Mouse (Mus musculus): ENCODE measurements around the gene Cyth1. TPM values are rescaled to one million over a fixed set of nuclear protein-coding genes. Genes with fewer than 3 reads are reported as not detected.
A peak's percentile ranks its signal among the peaks of the same experiment; 100 is the strongest.

Gene Cyth1
- polyA plus RNA-seq, 1 experiment from 2014 or later = 11.5 TPM

GRCm38 (mm10) chr11:118164566-118164965 lies 83.8 kb downstream of the Cyth1 start:
- no peak overlapping the region for H3K4me2 ChIP-seq
- H3K27me3 ChIP-seq (ENCODE audit: insufficient read depth, low read length) = no peaks in the 10 kb centered on the region
- H3K27ac ChIP-seq (ENCODE audit: low read depth) = no peak overlapping the region
- H3K36me3 ChIP-seq (ENCODE audit: insufficient read depth) = peaks cover 51% of the 10 kb centered on the region
- no peaks in the 10 kb centered on the region for H3K9me3 ChIP-seq (ENCODE audit: low read depth, low read length)
- no peak overlapping the region for H3K9ac ChIP-seq
- TF ChIP-seq CTCF (IDR thresholded peaks at IDR 0.05; ENCODE audit: low read depth) = no peak
- 65% methylated on average over 8 of the region's 8 CpGs for WGBS
- no peaks in the 10 kb centered on the region for H3K4me1 ChIP-seq (ENCODE audit: insufficient read depth)
- H3K4me3 ChIP-seq (ENCODE audit: low read depth, low read length) = no peak overlapping the region
- DNase-seq = no peak
- ATAC-seq (ENCODE audit: insufficient read depth) = no peak

- WGBS = 48% methylated on average over 10 of the region's 10 CpGs
- no peak overlapping the region for H3K27ac ChIP-seq (ENCODE audit: low read depth)
- H3K4me2 ChIP-seq = no peak overlapping the region
- H3K4me1 ChIP-seq (ENCODE audit: insufficient read depth) = no peaks in the 10 kb centered on the region
- TF ChIP-seq CTCF (IDR thresholded peaks at IDR 0.05; ENCODE audit: low read depth) = no peak
- H3K4me3 ChIP-seq (ENCODE audit: low read depth, low read length) = no peak overlapping the region
- no peak for ATAC-seq (ENCODE audit: insufficient read depth)
- peaks cover 31% of the 10 kb centered on the region for H3K36me3 ChIP-seq (ENCODE audit: insufficient read depth)
- no peaks in the 10 kb centered on the region for H3K27me3 ChIP-seq (ENCODE audit: insufficient read depth, low read length)
- no peak overlapping the region for H3K9ac ChIP-seq
- peak; percentile 51 for DNase-seq
- no peaks in the 10 kb centered on the region for H3K9me3 ChIP-seq (ENCODE audit: low read depth, low read length)
These were observed 86.1 kb downstream of the Cyth1 start for GRCm38 (mm10) chr11:118162245-118162644.

- Histone ChIP-seq H3K27ac (ENCODE audit: low read depth) (no peak overlapping the region), H3K4me2 (no peak overlapping the region), H3K9ac (no peak overlapping the region), H3K4me1 (ENCODE audit: insufficient read depth) (no peaks in the 10 kb centered on the region), H3K4me3 (ENCODE audit: low read depth, low read length) (no peak overlapping the region), H3K36me3 (ENCODE audit: insufficient read depth) (peaks cover 22% of the 10 kb centered on the region; the same call in 1 of the 2 replicates), H3K9me3 (ENCODE audit: low read depth, low read length) (no peaks in the 10 kb centered on the region), H3K27me3 (ENCODE audit: insufficient read depth, low read length) (no peaks in the 10 kb centered on the region)
- no peak for ATAC-seq (ENCODE audit: insufficient read depth)
- no peak for TF ChIP-seq CTCF (IDR thresholded peaks at IDR 0.05; ENCODE audit: low read depth)
- 58% methylated on average over 6 of the region's 6 CpGs for WGBS
- DNase-seq = no peak
These were observed 87.2 kb downstream of the Cyth1 start for GRCm38 (mm10) chr11:118161240-118161639.

- ATAC-seq (ENCODE audit: insufficient read depth) = no peak
- TF ChIP-seq CTCF (IDR thresholded peaks at IDR 0.05; ENCODE audit: low read depth) = no peak
- no peaks in the 10 kb centered on the region for H3K9me3 ChIP-seq (ENCODE audit: low read depth, low read length)
- no peak overlapping the region for H3K4me2 ChIP-seq
- H3K9ac ChIP-seq = no peak overlapping the region
- H3K27ac ChIP-seq (ENCODE audit: low read depth) = no peak overlapping the region
- no peak overlapping the region for H3K4me3 ChIP-seq (ENCODE audit: low read depth, low read length)
- peaks cover 20% of the 10 kb centered on the region; the same call in 1 of the 2 replicates for H3K36me3 ChIP-seq (ENCODE audit: insufficient read depth)
- H3K27me3 ChIP-seq (ENCODE audit: insufficient read depth, low read length) = no peaks in the 10 kb centered on the region
- H3K4me1 ChIP-seq (ENCODE audit: insufficient read depth) = no peaks in the 10 kb centered on the region
- 65% methylated on average over 2 of the region's 2 CpGs for WGBS
- peak; percentile 41 for DNase-seq
These were observed 87.6 kb downstream of the Cyth1 start for GRCm38 (mm10) chr11:118160763-118161162.

- no peaks in the 10 kb centered on the region for H3K27me3 ChIP-seq (ENCODE audit: insufficient read depth, low read length)
- peak; percentile 63; the same call in 1 of the 2 replicates for ATAC-seq (ENCODE audit: insufficient read depth)
These were observed 89.6 kb downstream of the Cyth1 start for GRCm38 (mm10) chr11:118158753-118159152.

GRCm38 (mm10) chr11:118156480-118157060 lies 91.8 kb downstream of the Cyth1 start:
- DNase-seq (no peak), ATAC-seq (ENCODE audit: insufficient read depth) (no peak)
- Histone ChIP-seq H3K9me3 (ENCODE audit: low read depth, low read length) (no peaks in the 10 kb centered on the region), H3K36me3 (ENCODE audit: insufficient read depth) (no peaks in the 10 kb centered on the region), H3K27ac (ENCODE audit: low read depth) (no peak overlapping the region), H3K4me3 (ENCODE audit: low read depth, low read length) (no peak overlapping the region), H3K4me1 (ENCODE audit: insufficient read depth) (no peaks in the 10 kb centered on the region), H3K9ac (no peak overlapping the region), H3K4me2 (no peak overlapping the region), H3K27me3 (ENCODE audit: insufficient read depth, low read length) (no peaks in the 10 kb centered on the region)
- TF ChIP-seq CTCF (IDR thresholded peaks at IDR 0.05; ENCODE audit: low read depth) = no peak
- WGBS = 75% methylated on average over 8 of the region's 8 CpGs

More at GRCm38 (mm10) chr11:118158753-118159152, 89.6 kb downstream of the Cyth1 start:
- no peak overlapping the region for H3K27ac ChIP-seq (ENCODE audit: low read depth)
- 0 out of 2 replicates have a peak, but pooled peaks cover 7% of the 10 kb centered on the region for H3K36me3 ChIP-seq (ENCODE audit: insufficient read depth)
- TF ChIP-seq CTCF (IDR thresholded peaks at IDR 0.05; ENCODE audit: low read depth) = no peak
- H3K4me2 ChIP-seq = no peak overlapping the region
- H3K4me1 ChIP-seq (ENCODE audit: insufficient read depth) = no peaks in the 10 kb centered on the region
- DNase-seq = no peak
- WGBS = 44% methylated on average over 4 of the region's 4 CpGs
- no peaks in the 10 kb centered on the region for H3K9me3 ChIP-seq (ENCODE audit: low read depth, low read length)
- no peak overlapping the region for H3K4me3 ChIP-seq (ENCODE audit: low read depth, low read length)
- no peak overlapping the region for H3K9ac ChIP-seq

GRCm38 (mm10) chr11:118152964-118153363 lies 95.4 kb downstream of the Cyth1 start:
- 66% methylated on average over 4 of the region's 4 CpGs for WGBS

More at GRCm38 (mm10) chr11:118152964-118153363, 95.4 kb downstream of the Cyth1 start:
- no peak for TF ChIP-seq CTCF (IDR thresholded peaks at IDR 0.05; ENCODE audit: low read depth)
- H3K27ac ChIP-seq (ENCODE audit: low read depth) = no peak overlapping the region
- H3K4me3 ChIP-seq (ENCODE audit: low read depth, low read length) = no peak overlapping the region
- DNase-seq (no peak), ATAC-seq (ENCODE audit: insufficient read depth) (no peak)
- H3K36me3 ChIP-seq (ENCODE audit: insufficient read depth) = no peaks in the 10 kb centered on the region
- no peaks in the 10 kb centered on the region for H3K4me1 ChIP-seq (ENCODE audit: insufficient read depth)
- no peak overlapping the region for H3K4me2 ChIP-seq
- H3K27me3 ChIP-seq (ENCODE audit: insufficient read depth, low read length) = no peaks in the 10 kb centered on the region
- no peak overlapping the region for H3K9ac ChIP-seq
- H3K9me3 ChIP-seq (ENCODE audit: low read depth, low read length) = no peaks in the 10 kb centered on the region

All from lung, embryonic 14.5 days (tissue).